Mouse (Mus musculus) hindbrain, embryonic 16.5 days (tissue): ENCODE results near the gene Slc6a14. TPM values are rescaled to one million over a fixed set of nuclear protein-coding genes. Genes with fewer than 3 reads are reported as not detected.

Source experiments
- ATAC-seq: fragments of 200-750 bp; cut with Nextera tagmentation; 2 replicates; pipeline ENCODE4 v1.8.0; 2017; ENCODE audit warnings: moderate TSS enrichment, moderate library complexity
- H3K27ac ChIP-seq: fragments of 300-500 bp; sonication (generic); 2 replicates; pipeline ENCODE4 v1.5.1; 2014; ENCODE audit warnings: low read depth, mild to moderate bottlenecking, control low read depth, low read length, moderate library complexity
- H3K27me3 ChIP-seq: fragments of 300-500 bp; sonication (generic); replicated peaks from 2 replicates; pipeline ENCODE4 v1.6.1; 2014; ENCODE audit warnings: low read length; ENCODE audit not compliant: control insufficient read depth, insufficient read depth
- H3K36me3 ChIP-seq: fragments of 300-500 bp; sonication (generic); 2 replicates; pipeline ENCODE4 v1.6.1; 2014; ENCODE audit warnings: mild to moderate bottlenecking, low read length, moderate library complexity, mixed read lengths; ENCODE audit not compliant: control insufficient read depth, insufficient read depth
- H3K4me1 ChIP-seq: fragments of 300-500 bp; sonication (generic); 2 replicates; pipeline ENCODE4 v1.6.1; 2014; ENCODE audit warnings: low read depth, low read length; ENCODE audit not compliant: control insufficient read depth, insufficient read depth
- H3K4me2 ChIP-seq: fragments of 300-500 bp; sonication (generic); 2 replicates; pipeline ENCODE4 v1.6.1; 2014; ENCODE audit warnings: mild to moderate bottlenecking, low read length, control low read depth, moderate library complexity
- H3K4me3 ChIP-seq: fragments of 300-500 bp; sonication (generic); 2 replicates; pipeline ENCODE4 v1.5.1; 2014; ENCODE audit warnings: mild to moderate bottlenecking, low read length, control low read depth, moderate library complexity
- H3K9ac ChIP-seq: fragments of 300-500 bp; sonication (generic); 2 replicates; pipeline ENCODE4 v1.6.1; 2014; ENCODE audit warnings: low read depth, mild to moderate bottlenecking, control low read depth, low read length, moderate library complexity
- H3K9me3 ChIP-seq: fragments of 300-500 bp; sonication (generic); 2 replicates; pipeline ENCODE4 v1.6.1; 2014; ENCODE audit warnings: mild to moderate bottlenecking, low read length, moderate library complexity; ENCODE audit not compliant: control insufficient read depth
- WGBS: fragments of 180-500 bp; shearing (Covaris S2); extraction: QIAGEN DNeasy Blood & Tissue Kit; methylation state at CpG from one replicate; pipeline ENCODE4 v1.1.7; 2014; 5-methylcytosine and 5-hydroxymethylcytosine counted together
- polyA plus RNA-seq: library from polyadenylated mRNA; unstranded; fragments of >200 nt; fragmentation: Nextera tagmentation; extraction: Ambion mirVana; gene quantifications from 2 replicates; pipeline ENCODE4 v1.2.1, GENCODE M21; 2015

The Slc6a14 gene
- polyA plus RNA-seq = not detected in 2 replicates

GRCm38 (mm10) chrX:21714829-21715228 lies at the start of gene Slc6a14:
Slc6a14 (plus strand) TSS chrX:21714896.
- no peak for ATAC-seq
- no peak within 1 kb of the TSS for H3K9ac ChIP-seq
- H3K4me2 ChIP-seq = no peak within 1 kb of the TSS
- no peaks in the 10 kb centered on the region for H3K9me3 ChIP-seq
- no peaks in the 10 kb centered on the region for H3K27me3 ChIP-seq
- H3K4me3 ChIP-seq = no peak within 1 kb of the TSS
- H3K27ac ChIP-seq = no peak within 1 kb of the TSS
- no peaks in the 10 kb centered on the region for H3K36me3 ChIP-seq
- no peaks in the 10 kb centered on the region for H3K4me1 ChIP-seq
- 74% methylated on average over 7 of the region's 7 CpGs for WGBS

- no peak overlapping the region for H3K9ac ChIP-seq
- ATAC-seq = no peak
- no peaks in the 10 kb centered on the region for H3K27me3 ChIP-seq
- H3K4me2 ChIP-seq = no peak overlapping the region
- no peak overlapping the region for H3K4me3 ChIP-seq
- no peaks in the 10 kb centered on the region for H3K36me3 ChIP-seq
- 23% methylated on average over 7 of the region's 7 CpGs for WGBS
- no peak overlapping the region for H3K27ac ChIP-seq
- no peaks in the 10 kb centered on the region for H3K4me1 ChIP-seq
- no peaks in the 10 kb centered on the region for H3K9me3 ChIP-seq
Measured at GRCm38 (mm10) chrX:21670896-21671295, 43.8 kb upstream of the Slc6a14 start.

- H3K4me3 ChIP-seq = no peak overlapping the region
- H3K27me3 ChIP-seq = no peaks in the 10 kb centered on the region
- no peak overlapping the region for H3K9ac ChIP-seq
- no peaks in the 10 kb centered on the region for H3K4me1 ChIP-seq
- H3K36me3 ChIP-seq = no peaks in the 10 kb centered on the region
- no peak overlapping the region for H3K4me2 ChIP-seq
- no peak for ATAC-seq
- WGBS = 81% methylated on average over 6 of the region's 6 CpGs
- H3K27ac ChIP-seq = no peak overlapping the region
- H3K9me3 ChIP-seq = no peaks in the 10 kb centered on the region
Measured at GRCm38 (mm10) chrX:21695220-21695619, 19.5 kb upstream of the Slc6a14 start.

GRCm38 (mm10) chrX:21695687-21696086 lies 19.0 kb upstream of the Slc6a14 start:
- no peaks in the 10 kb centered on the region for H3K36me3 ChIP-seq
- H3K4me1 ChIP-seq = no peaks in the 10 kb centered on the region
- H3K4me3 ChIP-seq = no peak overlapping the region
- 95% methylated on average over 3 of the region's 3 CpGs for WGBS
- no peak for ATAC-seq
- H3K27me3 ChIP-seq = no peaks in the 10 kb centered on the region
- no peak overlapping the region for H3K4me2 ChIP-seq
- no peaks in the 10 kb centered on the region for H3K9me3 ChIP-seq
- no peak overlapping the region for H3K27ac ChIP-seq
- no peak overlapping the region for H3K9ac ChIP-seq

- Histone ChIP-seq H3K9me3 (no peaks in the 10 kb centered on the region), H3K27ac (no peak overlapping the region), H3K4me1 (no peaks in the 10 kb centered on the region), H3K9ac (no peak overlapping the region), H3K4me3 (no peak overlapping the region), H3K4me2 (no peak overlapping the region), H3K36me3 (no peaks in the 10 kb centered on the region), H3K27me3 (no peaks in the 10 kb centered on the region)
- WGBS = 83% methylated on average over 4 of the region's 4 CpGs
- no peak for ATAC-seq
Measured at GRCm38 (mm10) chrX:21701646-21702045, 13.1 kb upstream of the Slc6a14 start.

GRCm38 (mm10) chrX:21704470-21704869 lies 10.2 kb upstream of the Slc6a14 start:
- no peak for ATAC-seq
- WGBS = 48% methylated on average over 1 of the region's 1 CpGs
- H3K4me1 ChIP-seq = no peaks in the 10 kb centered on the region
- no peak overlapping the region for H3K9ac ChIP-seq
- H3K27me3 ChIP-seq = no peaks in the 10 kb centered on the region
- no peaks in the 10 kb centered on the region for H3K9me3 ChIP-seq
- H3K4me2 ChIP-seq = no peak overlapping the region
- H3K4me3 ChIP-seq = no peak overlapping the region
- no peaks in the 10 kb centered on the region for H3K36me3 ChIP-seq
- no peak overlapping the region for H3K27ac ChIP-seq

GRCm38 (mm10) chrX:21715293-21715692 lies 597 bp downstream of the Slc6a14 start:
- no peak overlapping the region for H3K9ac ChIP-seq
- H3K27me3 ChIP-seq = no peaks in the 10 kb centered on the region
- WGBS = 59% methylated on average over 5 of the region's 5 CpGs
- H3K4me2 ChIP-seq = no peak overlapping the region
- no peak overlapping the region for H3K4me3 ChIP-seq
- no peaks in the 10 kb centered on the region for H3K36me3 ChIP-seq
- no peaks in the 10 kb centered on the region for H3K9me3 ChIP-seq
- no peak for ATAC-seq
- H3K4me1 ChIP-seq = no peaks in the 10 kb centered on the region
- H3K27ac ChIP-seq = no peak overlapping the region

- H3K4me2 ChIP-seq = no peak overlapping the region
- 96% methylated on average over 2 of the region's 2 CpGs for WGBS
- no peak overlapping the region for H3K27ac ChIP-seq
- no peak overlapping the region for H3K4me3 ChIP-seq
- ATAC-seq = no peak
- no peaks in the 10 kb centered on the region for H3K27me3 ChIP-seq
- no peak overlapping the region for H3K9ac ChIP-seq
- H3K4me1 ChIP-seq = no peaks in the 10 kb centered on the region
- H3K9me3 ChIP-seq = no peaks in the 10 kb centered on the region
- H3K36me3 ChIP-seq = no peaks in the 10 kb centered on the region
Measured at GRCm38 (mm10) chrX:21716885-21717284, 2.2 kb downstream of the Slc6a14 start.

GRCm38 (mm10) chrX:21744997-21745396 lies 30.3 kb downstream of the Slc6a14 start, which contains the start of gene Gm28269:
Gm28269 (minus strand) TSS chrX:21745097.
- Histone ChIP-seq H3K27me3 (no peaks in the 10 kb centered on the region), H3K36me3 (no peaks in the 10 kb centered on the region), H3K9me3 (no peaks in the 10 kb centered on the region), H3K9ac (no peak within 1 kb of the TSS), H3K4me1 (no peaks in the 10 kb centered on the region), H3K27ac (no peak within 1 kb of the TSS), H3K4me3 (no peak within 1 kb of the TSS), H3K4me2 (no peak within 1 kb of the TSS)
- no peak for ATAC-seq
